Mouse (Mus musculus) A20 (cell line): ENCODE measurements around the gene Phyh.

Experiments
- DNase-seq: peaks from one replicate; pipeline ENCODE4 v3.0.0-alpha.2; 2011; ENCODE audit warnings: low read depth, low spot score

Gene Phyh

DNA sequence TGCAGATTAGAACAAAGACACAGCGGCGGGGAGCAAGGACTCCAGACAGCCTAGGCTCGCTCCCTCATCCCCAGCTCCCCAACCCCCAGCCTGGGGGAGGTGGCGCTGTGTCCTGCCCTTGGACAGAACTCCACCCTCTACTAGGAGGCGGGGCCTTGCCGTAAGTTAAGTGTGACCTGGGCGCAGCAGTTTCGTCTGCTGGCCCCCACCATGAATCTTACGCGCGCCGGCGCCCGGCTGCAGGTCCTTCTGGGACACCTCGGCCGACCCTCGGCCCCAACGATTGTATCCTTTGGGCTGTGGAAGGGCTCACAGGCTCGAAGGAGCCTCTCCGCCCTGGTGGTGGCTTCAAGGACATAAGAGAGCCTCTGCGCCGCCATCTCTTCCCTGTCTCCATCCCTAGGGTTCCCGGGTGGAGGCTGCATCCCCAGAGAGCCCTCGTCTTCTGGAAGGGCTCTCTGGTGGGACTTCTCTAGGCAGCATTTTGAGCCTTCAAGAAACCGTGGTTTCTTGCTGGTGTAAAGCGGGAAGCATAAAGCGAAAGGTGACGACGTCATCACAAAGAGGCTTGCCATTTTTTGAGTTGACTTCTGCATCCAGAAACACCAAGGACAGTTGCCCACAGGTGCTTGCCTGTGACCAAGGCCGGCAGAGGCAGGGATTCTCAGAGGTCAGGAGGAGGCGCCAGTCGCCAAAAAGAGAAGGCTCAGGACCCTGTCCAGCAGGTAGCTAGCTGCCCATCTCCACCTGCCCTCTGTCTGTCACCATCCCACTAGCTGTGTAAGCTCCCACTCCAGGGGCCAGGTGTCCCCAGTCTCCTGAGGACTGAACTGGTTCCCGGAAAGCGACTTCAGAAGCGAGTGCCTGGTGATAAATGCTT, at the start of gene Phyh:
Gene Phyh (plus strand): TSS at position 160 of the 880 bp plus-strand sequence.
- peak; percentile 94 for DNase-seq

DNA sequence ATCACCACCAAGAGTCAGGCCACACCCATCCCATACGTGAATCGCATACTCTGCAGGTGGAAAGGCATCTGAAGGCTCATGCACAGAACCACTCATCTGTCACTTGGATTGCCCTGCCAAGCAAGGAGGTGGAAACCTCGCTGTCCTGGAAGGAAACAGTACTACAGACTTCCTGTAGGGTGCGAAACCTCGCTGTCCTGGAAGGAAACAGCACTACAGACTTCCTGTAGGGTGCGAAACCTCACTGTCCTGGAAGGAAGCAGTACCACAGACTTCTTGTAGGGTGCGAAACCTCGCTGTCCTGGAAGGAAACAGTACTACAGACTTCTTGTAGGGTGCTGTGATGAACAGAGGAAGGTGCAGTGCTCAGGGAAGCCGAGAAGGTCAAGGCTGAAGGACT, 46.1 kb upstream of the Phyh start:
- no peak for DNase-seq

DNA sequence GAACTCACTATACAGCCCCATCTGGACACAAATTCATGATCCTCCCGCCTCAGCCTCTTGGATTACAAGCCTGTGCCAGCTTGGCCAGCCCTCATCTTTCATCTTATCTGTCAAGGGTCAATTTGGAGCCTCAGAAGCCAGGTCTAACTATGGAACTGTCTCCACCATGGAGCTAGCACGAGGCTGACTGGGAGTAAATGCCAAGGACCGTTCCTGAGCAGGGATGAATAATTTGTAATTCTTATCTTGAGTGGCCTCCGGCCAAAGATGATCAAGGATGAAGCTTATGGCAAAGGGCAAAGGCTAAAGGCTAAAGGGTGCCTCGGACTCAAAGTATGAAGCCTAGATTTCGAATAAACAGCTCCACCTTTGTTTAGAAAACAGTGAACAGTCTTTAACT, 45.5 kb upstream of the Phyh start:
- no peak for DNase-seq

DNA sequence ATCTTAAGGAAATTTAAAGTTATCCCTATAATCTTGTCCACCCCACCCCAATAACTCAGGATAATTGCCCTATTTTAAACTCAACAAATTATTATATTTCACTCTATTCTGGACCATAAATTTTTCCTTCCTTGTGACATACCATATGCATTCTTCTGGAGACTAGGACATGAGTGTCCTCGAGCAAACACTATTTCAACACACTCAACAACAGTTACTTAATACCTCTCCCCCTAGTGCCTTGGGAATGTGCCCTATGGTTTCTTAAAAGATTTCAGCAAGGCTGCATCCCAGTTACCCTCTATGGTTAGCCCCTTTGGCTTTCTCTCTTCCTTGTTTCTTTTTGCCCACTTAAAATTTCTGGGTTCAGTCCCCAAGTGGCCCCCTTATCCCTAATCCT, 43.7 kb upstream of the Phyh start:
- DNase-seq: no peak

DNA sequence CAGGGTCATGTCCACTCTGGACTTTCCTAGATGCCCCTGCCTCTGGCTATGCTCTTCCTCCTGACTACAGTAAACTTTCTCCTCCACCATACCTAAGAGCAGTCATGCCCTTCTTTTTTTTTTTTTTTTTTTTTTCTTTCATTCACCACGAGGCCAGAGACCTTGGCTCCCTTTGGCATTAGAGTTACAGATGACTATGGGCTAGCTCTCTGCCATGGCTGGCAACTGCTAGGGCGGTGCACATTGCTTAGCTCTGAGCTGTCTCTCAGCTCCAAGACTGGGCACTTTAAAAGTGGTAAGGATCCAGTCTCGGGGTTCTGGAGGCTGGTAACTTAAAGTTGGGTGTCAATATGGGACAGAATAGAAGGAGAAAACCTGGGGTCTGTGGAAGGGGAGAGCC, 42.7 kb upstream of the Phyh start:
- no peak for DNase-seq

DNA sequence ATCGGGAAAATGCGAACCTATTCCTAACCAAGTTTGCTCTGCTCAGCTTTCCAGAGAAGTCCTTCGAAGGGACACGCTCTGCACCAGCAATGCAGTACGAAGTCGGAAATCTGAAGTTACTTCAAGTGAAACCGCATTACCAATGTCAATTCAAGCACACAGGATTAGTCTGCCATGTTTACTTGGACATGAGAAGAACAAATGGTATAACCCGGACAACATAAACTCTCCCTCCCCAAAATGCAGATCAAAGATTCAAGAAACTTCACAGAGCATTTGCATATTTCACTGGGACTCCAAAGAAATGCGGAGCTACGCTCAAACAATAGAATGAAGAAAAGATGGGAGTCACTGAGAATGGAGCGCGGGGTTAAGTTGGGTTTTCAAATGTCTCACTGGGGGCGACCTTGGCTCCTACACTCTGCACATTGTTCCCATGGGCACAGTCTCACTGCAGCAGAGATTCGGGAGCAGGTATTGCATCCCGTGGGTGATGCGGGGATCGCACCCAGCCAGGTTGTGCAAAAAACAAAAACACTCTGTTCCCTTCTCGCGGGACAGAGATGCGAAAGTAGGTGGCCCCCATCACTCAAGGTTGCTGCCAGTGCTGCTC, 38.0 kb upstream of the Phyh start:
- DNase-seq: no peak

DNA sequence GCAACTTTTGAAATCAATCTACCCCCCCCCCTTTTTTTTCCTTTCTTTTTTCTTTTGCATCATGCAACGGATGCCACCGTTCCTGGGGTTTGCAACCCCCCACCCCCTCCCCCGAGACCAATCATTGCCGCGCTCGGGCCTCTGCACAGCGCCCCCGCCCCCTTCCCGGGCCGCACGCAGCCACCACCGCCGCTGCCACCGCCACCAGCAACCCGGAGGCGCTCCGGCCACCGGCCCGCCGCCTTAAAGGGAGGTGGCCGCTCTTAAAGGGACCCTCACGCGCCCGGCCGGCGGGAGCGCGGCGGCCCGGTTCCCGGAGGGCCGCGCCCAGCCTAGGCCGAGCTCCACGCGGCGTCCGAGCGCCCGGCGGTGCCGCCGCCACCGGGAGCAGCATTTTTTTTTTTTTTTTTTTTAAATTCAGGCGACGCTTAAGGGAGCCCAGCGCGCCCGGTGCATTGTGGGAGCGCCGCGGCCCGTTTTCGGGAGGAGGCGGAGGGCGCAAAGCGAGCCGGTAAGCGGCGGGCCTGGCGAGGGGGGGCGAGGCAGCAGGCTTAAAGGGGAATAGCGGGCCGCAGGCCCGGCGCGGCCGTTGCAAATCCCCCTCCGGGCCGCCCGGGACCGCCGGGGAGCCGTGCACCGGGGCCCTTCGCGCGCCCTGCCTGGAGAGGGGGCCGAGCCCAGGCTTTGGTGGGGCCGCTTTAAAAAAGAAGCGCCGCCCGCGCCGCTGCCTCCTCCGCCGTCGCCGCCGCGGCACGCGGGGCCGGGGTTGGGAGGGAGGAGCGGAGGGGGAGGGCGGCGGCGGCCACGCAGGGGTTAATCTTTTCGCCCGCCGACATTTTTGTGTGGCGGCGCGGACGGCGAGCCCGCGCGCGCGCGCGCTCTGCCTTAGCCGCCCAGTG, 37.2 kb upstream of the Phyh start, which contains the start of gene Sephs1:
Gene Sephs1 (plus strand): TSS at position 215 of the 899 bp plus-strand sequence.
- peak; percentile 85 for DNase-seq

DNA sequence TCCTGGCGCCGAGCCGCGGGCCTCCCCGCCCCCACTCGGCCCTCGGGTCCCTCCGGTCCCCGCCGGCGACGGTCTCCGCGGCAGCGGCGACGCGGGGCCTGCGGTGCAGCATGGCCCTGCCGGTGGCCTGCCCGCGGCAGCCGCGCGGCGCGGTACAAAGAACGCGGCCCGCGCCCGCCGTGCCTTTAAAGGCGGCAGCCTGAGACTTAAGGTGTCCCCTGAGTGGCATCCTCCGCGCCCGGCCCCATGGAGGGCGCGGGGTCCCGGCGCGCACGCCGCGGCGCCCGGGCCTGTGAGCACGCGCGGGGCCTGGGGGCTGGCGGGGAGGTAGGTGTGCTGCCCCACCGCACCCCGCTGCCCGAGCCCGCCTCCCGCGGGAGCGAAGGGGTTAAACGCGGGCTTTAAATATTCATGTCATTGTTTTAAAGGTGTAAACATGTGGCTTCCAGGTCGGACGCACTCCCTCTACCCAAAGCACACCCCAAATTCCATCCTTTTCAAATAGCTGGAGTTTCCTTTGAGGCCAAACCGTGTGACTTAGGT, 36.5 kb upstream of the Phyh start:
- DNase-seq: peak; percentile 67

DNA sequence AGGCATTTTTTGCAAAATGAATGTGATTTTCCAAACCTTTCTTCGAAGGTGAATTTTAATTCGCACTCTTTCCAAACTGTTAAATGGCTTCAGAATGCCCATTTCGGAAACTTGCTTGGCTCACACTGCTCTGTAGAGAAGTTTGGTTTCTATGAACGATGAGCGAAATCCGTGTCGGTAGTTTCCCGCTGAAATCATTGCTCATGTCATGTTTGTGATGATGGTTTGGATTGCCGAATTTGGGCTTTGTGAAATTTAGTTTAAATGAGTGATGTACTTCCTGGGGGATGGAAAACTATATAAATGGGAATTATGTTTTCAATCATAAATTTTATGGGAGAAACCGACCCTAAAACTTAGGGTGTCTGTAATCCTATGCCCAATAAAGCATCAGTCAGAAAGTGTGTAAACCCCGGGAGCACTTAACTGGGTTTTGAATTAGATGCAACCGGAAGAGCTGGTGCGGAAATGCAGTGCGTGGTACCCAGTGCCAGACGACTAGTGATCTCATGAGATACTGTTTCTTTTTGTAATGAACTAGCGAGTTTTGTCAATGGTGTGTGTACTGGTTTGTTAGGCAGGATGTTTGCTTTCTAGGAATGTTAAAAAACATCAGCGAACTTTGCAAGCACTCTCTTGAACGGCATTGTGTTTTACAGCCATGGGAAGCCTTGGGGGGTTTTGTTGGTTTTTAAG, 35.7 kb upstream of the Phyh start:
- DNase-seq: peak; percentile 52

DNA sequence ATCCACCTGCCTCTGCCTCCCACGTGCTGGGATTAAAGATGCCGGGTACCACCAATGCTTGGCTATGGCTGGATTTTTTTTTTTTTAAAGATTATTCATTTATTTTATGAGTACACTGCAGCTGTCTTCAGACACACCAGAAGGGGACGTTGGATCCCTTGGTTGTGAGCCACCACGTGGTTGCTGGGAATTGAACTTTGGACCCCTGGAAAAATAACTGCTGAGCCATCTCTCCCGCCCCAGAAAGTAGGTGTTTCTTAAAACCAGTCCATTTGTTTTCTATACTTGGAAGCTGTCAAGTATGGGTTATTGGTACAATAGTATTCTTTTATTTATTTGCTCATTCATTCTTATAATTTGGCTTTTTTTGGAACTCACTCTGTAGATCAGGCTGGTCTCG, 31.9 kb upstream of the Phyh start:
- DNase-seq: no peak

DNA sequence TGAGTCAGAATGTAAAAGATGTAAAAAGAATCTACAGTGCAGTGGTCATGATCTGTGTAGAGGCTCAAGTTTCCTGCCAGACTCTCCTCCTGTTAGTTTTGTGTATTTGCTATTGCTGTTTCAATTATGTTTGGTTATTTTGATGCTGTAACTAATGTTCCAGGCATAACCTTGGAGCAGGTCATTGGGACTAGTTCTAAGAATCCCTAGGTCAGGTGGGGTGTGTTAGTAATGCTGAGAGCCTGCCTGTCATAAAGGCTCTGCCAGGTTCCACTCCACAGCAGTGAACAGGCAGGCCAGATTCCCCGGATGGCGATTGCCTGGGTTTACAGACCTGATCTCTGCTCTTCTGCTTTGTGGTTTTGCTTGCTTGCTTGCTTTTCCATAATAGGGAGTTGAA, 23.2 kb upstream of the Phyh start:
- DNase-seq: no peak

DNA sequence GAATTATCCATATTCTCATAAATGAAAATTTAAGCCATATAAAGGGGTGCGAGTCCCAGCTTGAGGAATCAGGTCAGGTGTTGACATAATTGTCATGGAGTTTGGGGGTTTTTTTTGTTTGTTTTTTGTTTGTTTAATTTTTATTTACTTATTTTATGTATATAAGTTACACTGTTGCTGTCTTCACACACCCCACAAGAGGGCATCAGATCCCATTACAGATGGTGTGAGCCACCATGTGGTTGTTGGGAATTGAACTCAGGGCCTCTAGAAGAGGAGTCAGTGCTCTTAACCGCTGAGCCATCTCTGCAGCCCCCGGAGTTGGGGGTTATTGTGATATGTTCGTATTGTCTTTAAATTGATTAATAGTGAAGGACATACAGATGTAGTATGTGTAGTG, 21.8 kb upstream of the Phyh start:
- DNase-seq: peak; percentile 31

DNA sequence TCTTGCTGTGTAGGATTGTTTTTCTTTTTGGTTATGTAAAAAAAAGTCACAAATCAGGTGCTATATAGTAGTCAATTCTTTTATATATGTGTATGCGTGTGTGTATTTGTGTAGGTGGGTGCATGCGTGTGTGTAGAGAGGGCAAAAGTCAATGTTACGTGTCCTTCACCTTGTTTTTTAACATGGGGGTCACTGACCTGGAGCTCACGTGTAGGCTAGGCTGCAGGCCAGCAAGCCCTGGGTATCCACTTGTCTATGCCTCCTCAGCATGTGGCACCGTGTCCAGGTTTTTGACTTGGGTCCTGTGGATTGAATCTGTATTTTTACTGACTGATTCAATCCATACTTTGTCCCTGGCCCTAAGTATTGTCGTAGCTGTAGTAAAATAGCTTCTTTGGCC, 18.2 kb upstream of the Phyh start:
- no peak for DNase-seq

DNA sequence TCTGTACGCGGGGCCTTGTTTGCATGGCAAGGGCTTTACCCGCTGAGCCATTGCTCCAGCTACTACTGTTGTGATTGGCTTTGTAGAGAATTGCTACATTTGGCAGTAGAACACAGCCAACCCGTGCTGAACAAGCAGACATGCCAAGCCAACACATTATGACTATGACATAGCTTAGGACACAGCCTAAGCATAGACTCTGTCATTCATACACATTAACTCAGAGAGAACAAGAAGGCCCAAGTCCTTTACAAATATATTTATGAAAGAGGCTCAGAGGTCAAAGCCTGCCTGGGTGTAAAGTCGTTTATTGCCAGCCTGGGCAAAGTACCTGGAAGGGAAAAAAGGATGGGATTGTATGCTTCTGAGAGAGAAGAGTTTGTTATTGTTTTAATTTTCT, 16.5 kb upstream of the Phyh start:
- no peak for DNase-seq

DNA sequence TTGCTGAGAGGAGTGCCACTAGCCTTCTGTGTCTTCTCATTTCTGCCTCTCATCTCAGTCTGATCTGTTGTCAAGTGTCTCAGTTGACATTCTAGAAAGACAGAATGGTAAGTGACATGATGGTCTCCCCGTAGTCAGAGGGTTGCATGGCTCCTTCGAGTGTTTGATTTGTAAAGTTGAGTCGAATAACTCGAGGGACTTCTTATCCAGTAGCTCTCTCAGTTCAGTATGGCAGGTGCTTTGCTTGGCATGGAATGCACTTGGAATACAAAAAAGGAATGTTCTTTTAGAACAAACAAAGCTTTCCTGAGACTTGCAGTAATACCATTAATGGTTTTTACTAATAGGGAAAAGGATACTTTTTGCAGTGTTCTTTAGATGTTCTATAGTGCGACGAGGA, 11.7 kb upstream of the Phyh start:
- no peak for DNase-seq

DNA sequence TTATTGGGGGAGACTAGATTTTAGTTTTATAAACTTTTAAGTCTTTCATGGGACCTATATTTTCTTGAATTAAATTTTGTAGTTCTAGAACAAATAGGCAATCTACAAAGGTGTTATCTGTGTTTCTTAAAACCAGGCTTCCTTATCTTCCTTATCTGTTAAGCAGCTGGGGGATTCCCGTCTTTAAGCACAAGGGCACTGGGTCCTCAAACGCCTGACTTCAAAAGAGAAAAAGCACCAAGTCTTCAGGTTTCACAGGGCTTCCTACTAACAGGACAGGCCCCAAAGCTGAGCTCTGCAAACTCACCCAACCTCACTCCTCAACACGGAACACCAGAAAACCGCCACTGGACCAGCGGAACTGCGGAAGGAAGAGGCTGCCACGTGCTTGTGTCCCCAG, 10.9 kb upstream of the Phyh start:
- DNase-seq: no peak

DNA sequence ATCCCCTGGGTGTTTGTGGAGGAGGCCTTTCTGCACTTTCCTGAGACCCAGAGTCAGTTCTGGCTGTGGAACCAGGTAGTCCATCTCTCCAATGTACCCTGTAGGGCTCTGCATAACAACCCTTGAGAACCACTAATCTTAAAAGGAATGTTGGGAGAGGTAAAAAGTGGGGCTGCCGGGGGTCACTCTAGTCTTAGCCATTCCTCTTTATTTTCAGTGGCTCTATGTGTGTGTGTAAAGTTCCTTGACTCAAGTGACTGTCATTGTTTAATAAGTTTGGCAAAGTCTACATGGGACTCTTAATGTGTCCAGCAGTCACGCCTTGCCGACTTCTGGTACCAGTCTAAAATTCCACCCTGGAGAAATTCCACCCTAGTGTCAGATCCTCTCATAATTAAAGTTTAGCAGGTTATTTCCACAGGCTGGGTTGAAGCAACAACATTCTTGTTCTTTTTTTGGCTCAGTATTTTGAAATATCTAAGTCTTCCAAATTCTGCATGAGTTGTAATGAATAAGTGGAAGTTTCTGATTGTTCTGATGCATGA, 10.0 kb upstream of the Phyh start:
- no peak for DNase-seq

DNA sequence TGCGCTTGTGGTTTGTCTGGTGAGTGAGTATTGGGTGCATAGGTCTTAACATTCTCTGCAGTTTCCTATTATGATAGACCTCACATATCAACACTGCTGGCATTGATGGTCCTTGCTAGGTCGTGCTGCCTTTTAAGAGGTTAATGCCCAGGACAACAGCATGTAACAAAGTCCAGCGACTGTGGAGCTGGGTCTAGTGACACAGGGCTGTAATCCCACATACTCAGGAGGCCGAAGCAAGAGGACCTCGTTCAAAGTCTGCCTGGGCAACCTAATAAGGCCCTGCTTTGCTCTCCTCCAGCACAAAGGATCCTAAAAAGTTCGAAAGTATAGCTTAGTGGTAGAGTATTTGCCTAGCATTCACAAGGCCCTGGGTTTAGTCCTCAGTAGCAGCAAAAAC, 8.9 kb upstream of the Phyh start:
- no peak for DNase-seq

DNA sequence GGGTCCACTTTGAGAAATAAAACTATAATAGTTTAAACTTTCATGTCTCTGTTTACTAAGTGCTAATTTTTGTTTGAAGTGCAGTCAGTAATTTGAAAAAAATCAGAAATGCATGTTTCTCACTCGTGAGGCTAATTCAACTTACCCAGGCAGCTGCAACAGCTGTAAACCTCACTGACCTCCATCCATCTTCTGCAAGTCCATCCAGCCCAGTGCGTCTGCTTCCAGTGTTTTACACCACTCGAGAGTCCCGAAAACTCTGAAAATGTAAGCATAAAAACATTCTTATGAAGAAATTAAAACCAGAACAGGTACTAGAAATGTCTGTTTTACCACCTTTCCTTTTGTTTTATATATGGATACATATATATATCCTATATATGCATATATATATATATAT, 8.3 kb upstream of the Phyh start:
- DNase-seq: no peak

DNA sequence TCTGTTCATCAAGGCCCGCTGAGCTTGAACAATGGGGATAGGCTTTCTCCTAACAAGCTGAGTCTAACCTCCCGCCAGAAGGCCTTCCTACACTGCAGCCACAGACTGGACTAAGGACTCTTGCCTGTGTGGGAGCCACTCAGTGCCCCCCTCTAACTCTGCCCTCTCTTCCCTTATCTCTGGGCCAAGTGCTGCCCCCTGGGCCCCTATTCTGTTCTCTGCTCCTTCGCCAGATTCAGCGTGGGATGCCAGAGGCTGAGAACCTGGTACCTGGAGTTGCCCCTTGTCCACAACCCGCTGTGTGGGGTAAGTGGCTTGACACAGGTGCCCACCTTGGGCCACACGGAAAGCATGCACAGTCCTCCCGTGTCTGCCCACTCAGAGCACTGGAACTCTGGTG, 4.9 kb upstream of the Phyh start:
- no peak for DNase-seq

DNA sequence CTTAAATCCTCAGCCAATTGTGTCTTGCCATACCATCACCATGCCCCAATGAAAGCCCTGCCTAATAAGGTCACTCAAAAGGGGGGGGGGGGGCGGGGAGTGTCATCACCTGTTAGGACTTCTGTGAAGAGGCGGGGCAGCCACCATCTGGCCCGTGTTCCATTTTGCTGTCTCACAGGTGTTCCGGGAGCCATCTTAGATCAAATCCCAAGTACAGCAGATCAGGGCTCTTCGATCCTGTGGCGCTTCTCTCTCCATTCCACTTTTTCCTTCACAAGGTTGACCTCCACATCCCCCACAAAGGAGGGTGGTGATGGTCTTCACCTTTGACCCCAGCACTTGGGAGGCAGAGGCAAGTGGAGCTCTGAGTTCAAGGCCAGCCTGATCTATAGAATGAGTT, 2.8 kb upstream of the Phyh start:
- DNase-seq: peak; percentile 30
